Mouse (Mus musculus): ENCODE data around the gene Mrtfb. TPM values are rescaled to one million over a fixed set of nuclear protein-coding genes. Genes with fewer than 3 reads are reported as not detected.
"Not testable (repeated sequence)": the region's sequence is repeated elsewhere in the genome, so short reads cannot be mapped to it uniquely, and the experiment has no call there.

Mrtfb gene
- polyA plus RNA-seq, 1 experiment from 2014 or later = 12.9 TPM

DNA sequence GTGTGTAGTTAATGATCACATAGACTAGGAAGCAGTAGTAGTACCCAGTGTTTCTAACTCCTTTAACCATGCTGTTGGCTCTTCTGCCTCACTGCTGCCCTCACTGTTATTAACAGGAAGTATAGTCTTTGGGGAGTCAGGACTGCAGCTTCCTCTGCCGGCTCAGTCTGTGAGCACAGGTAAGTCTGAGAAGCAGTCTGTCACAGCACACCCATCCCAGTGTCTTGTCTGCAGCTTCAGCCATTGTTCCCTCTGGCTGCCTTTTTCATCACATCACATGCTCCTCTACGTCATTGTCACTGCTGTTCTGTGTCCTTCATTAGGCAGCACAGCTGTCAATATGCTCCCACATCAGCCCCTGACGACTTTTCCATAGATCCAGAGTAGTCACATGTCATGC lies 75.6 kb downstream of the Mrtfb start:
- H3K4me2 ChIP-seq (ENCODE audit: low read length) = no peak overlapping the region
- 43% methylated on average over 3 of the region's 3 CpGs for WGBS
- H3K4me3 ChIP-seq (ENCODE audit: low read depth, low read length) = no peak overlapping the region
- no peaks in the 10 kb centered on the region for H3K36me3 ChIP-seq (ENCODE audit: control insufficient read depth, insufficient read depth, low read length)
- H3K27me3 ChIP-seq (ENCODE audit: control insufficient read depth, insufficient read depth, low read depth, low read length) = no peaks in the 10 kb centered on the region
- ATAC-seq = peak; percentile 81
- H3K9ac ChIP-seq (ENCODE audit: low read depth, low read length) = 0 out of 2 replicates have a peak overlapping the region, but pooled peaks have one; percentile 7
- H3K27ac ChIP-seq (ENCODE audit: low read length) = 0 out of 2 replicates have a peak overlapping the region, but pooled peaks have one; percentile 42
- H3K9me3 ChIP-seq (replicated peaks; ENCODE audit: control insufficient read depth, low read length, poor library complexity, severe bottlenecking) = no peaks in the 10 kb centered on the region
- no peaks in the 10 kb centered on the region for H3K4me1 ChIP-seq (ENCODE audit: control insufficient read depth, insufficient read depth, low read length)

- 93% methylated on average over 2 of the region's 2 CpGs for WGBS
- no peaks in the 10 kb centered on the region for H3K27me3 ChIP-seq (ENCODE audit: control insufficient read depth, insufficient read depth, low read depth, low read length)
- H3K4me1 ChIP-seq (ENCODE audit: control insufficient read depth, insufficient read depth, low read length) = no peaks in the 10 kb centered on the region
- H3K4me2 ChIP-seq (ENCODE audit: low read length) = no peak overlapping the region
- ATAC-seq = no peak
- no peak overlapping the region for H3K9ac ChIP-seq (ENCODE audit: low read depth, low read length)
- H3K36me3 ChIP-seq (ENCODE audit: control insufficient read depth, insufficient read depth, low read length) = no peaks in the 10 kb centered on the region
- H3K9me3 ChIP-seq (replicated peaks; ENCODE audit: control insufficient read depth, low read length, poor library complexity, severe bottlenecking) = no peaks in the 10 kb centered on the region
- no peak overlapping the region for H3K4me3 ChIP-seq (ENCODE audit: low read depth, low read length)
- no peak overlapping the region for H3K27ac ChIP-seq (ENCODE audit: low read length)
These were observed 76.3 kb downstream of the Mrtfb start for GRCm38 (mm10) chr16:13332536-13332935.

DNA sequence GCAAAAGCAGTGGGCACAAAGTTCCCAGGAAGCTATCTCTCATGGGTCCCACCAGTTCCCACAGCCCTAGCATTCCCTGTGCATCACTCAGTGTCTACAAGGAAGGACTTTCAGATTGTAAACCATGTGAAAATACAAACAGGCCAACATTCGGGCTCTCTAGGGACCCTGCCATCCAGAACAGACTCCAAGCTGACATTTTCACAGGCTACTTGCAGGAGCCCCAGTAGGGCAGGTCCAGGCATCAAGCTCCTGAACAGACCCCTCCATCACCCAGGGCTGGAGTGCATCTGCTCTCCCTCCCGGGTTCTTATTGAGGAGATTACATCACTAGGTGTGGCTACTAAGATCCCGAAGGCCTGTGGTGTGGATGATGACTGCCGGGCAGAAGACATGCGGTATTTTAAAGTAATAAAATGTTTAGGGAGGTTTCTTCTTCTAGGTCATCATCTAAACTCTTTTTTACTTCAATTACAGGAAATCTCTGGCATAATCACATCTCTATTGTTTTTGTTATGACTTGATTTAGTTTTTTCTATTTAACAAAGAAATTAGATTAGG lies 77.6 kb downstream of the Mrtfb start:
- H3K4me1 ChIP-seq (ENCODE audit: control insufficient read depth, insufficient read depth, low read length) = no peaks in the 10 kb centered on the region
- H3K9me3 ChIP-seq (replicated peaks; ENCODE audit: control insufficient read depth, low read length, poor library complexity, severe bottlenecking) = no peaks in the 10 kb centered on the region
- no peak overlapping the region for H3K4me2 ChIP-seq (ENCODE audit: low read length)
- H3K36me3 ChIP-seq (ENCODE audit: control insufficient read depth, insufficient read depth, low read length) = no peaks in the 10 kb centered on the region
- no peaks in the 10 kb centered on the region for H3K27me3 ChIP-seq (ENCODE audit: control insufficient read depth, insufficient read depth, low read depth, low read length)
- WGBS = 88% methylated on average over 5 of the region's 5 CpGs
- H3K27ac ChIP-seq (ENCODE audit: low read length) = no peak overlapping the region
- no peak overlapping the region for H3K9ac ChIP-seq (ENCODE audit: low read depth, low read length)
- H3K4me3 ChIP-seq (ENCODE audit: low read depth, low read length) = no peak overlapping the region
- no peak for ATAC-seq

- Histone ChIP-seq H3K9me3 (replicated peaks; ENCODE audit: control insufficient read depth, low read length, poor library complexity, severe bottlenecking) (no peaks in the 10 kb centered on the region), H3K4me3 (ENCODE audit: low read depth, low read length) (no peak overlapping the region), H3K27me3 (ENCODE audit: control insufficient read depth, insufficient read depth, low read depth, low read length) (no peaks in the 10 kb centered on the region), H3K36me3 (ENCODE audit: control insufficient read depth, insufficient read depth, low read length) (no peaks in the 10 kb centered on the region), H3K4me2 (ENCODE audit: low read length) (no peak overlapping the region), H3K9ac (ENCODE audit: low read depth, low read length) (no peak overlapping the region), H3K27ac (ENCODE audit: low read length) (no peak overlapping the region), H3K4me1 (ENCODE audit: control insufficient read depth, insufficient read depth, low read length) (no peaks in the 10 kb centered on the region)
- no peak for ATAC-seq
- 81% methylated on average over 5 of the region's 5 CpGs for WGBS
These were observed 80.4 kb downstream of the Mrtfb start for GRCm38 (mm10) chr16:13336503-13337230.

GRCm38 (mm10) chr16:13338094-13338493 lies 81.8 kb downstream of the Mrtfb start:
- no peak overlapping the region for H3K4me3 ChIP-seq (ENCODE audit: low read depth, low read length)
- no peak overlapping the region for H3K4me2 ChIP-seq (ENCODE audit: low read length)
- 83% methylated on average over 4 of the region's 4 CpGs for WGBS
- no peaks in the 10 kb centered on the region for H3K4me1 ChIP-seq (ENCODE audit: control insufficient read depth, insufficient read depth, low read length)
- no peak for ATAC-seq
- H3K9ac ChIP-seq (ENCODE audit: low read depth, low read length) = no peak overlapping the region
- H3K27ac ChIP-seq (ENCODE audit: low read length) = no peak overlapping the region
- no peaks in the 10 kb centered on the region for H3K9me3 ChIP-seq (replicated peaks; ENCODE audit: control insufficient read depth, low read length, poor library complexity, severe bottlenecking)
- no peaks in the 10 kb centered on the region for H3K27me3 ChIP-seq (ENCODE audit: control insufficient read depth, insufficient read depth, low read depth, low read length)
- H3K36me3 ChIP-seq (ENCODE audit: control insufficient read depth, insufficient read depth, low read length) = no peaks in the 10 kb centered on the region

GRCm38 (mm10) chr16:13339433-13339832 lies 83.2 kb downstream of the Mrtfb start:
- Histone ChIP-seq H3K36me3 (ENCODE audit: control insufficient read depth, insufficient read depth, low read length) (no peaks in the 10 kb centered on the region), H3K27ac (ENCODE audit: low read length) (no peak overlapping the region), H3K9ac (ENCODE audit: low read depth, low read length) (no peak overlapping the region), H3K9me3 (replicated peaks; ENCODE audit: control insufficient read depth, low read length, poor library complexity, severe bottlenecking) (no peaks in the 10 kb centered on the region), H3K4me1 (ENCODE audit: control insufficient read depth, insufficient read depth, low read length) (no peaks in the 10 kb centered on the region), H3K4me3 (ENCODE audit: low read depth, low read length) (no peak overlapping the region), H3K4me2 (ENCODE audit: low read length) (no peak overlapping the region), H3K27me3 (ENCODE audit: control insufficient read depth, insufficient read depth, low read depth, low read length) (no peaks in the 10 kb centered on the region)
- WGBS = 81% methylated on average over 6 of the region's 6 CpGs
- no peak for ATAC-seq

- not testable (repeated sequence) for H3K36me3 ChIP-seq (ENCODE audit: control insufficient read depth, insufficient read depth, low read length); ATAC-seq
- 98% methylated on average over 2 of the region's 2 CpGs for WGBS
These were observed 89.5 kb downstream of the Mrtfb start for GRCm38 (mm10) chr16:13345822-13346221.

GRCm38 (mm10) chr16:13350729-13351128 lies 94.4 kb downstream of the Mrtfb start:
- Histone ChIP-seq H3K36me3 (ENCODE audit: control insufficient read depth, insufficient read depth, low read length) (no peaks in the 10 kb centered on the region), H3K4me2 (ENCODE audit: low read length) (no peak overlapping the region), H3K27ac (ENCODE audit: low read length) (no peak overlapping the region), H3K27me3 (ENCODE audit: control insufficient read depth, insufficient read depth, low read depth, low read length) (no peaks in the 10 kb centered on the region), H3K9ac (ENCODE audit: low read depth, low read length) (no peak overlapping the region), H3K4me1 (ENCODE audit: control insufficient read depth, insufficient read depth, low read length) (peaks cover 9% of the 10 kb centered on the region), H3K9me3 (replicated peaks; ENCODE audit: control insufficient read depth, low read length, poor library complexity, severe bottlenecking) (no peaks in the 10 kb centered on the region), H3K4me3 (ENCODE audit: low read depth, low read length) (no peak overlapping the region)
- WGBS = 96% methylated on average over 4 of the region's 4 CpGs
- no peak for ATAC-seq

More at GRCm38 (mm10) chr16:13345822-13346221, 89.5 kb downstream of the Mrtfb start:
- not testable (repeated sequence) for H3K9me3 ChIP-seq (replicated peaks; ENCODE audit: control insufficient read depth, low read length, poor library complexity, severe bottlenecking); H3K4me2 ChIP-seq (ENCODE audit: low read length); H3K27ac ChIP-seq (ENCODE audit: low read length); H3K27me3 ChIP-seq (ENCODE audit: control insufficient read depth, insufficient read depth, low read depth, low read length); H3K4me3 ChIP-seq (ENCODE audit: low read depth, low read length); H3K9ac ChIP-seq (ENCODE audit: low read depth, low read length); H3K4me1 ChIP-seq (ENCODE audit: control insufficient read depth, insufficient read depth, low read length)

DNA sequence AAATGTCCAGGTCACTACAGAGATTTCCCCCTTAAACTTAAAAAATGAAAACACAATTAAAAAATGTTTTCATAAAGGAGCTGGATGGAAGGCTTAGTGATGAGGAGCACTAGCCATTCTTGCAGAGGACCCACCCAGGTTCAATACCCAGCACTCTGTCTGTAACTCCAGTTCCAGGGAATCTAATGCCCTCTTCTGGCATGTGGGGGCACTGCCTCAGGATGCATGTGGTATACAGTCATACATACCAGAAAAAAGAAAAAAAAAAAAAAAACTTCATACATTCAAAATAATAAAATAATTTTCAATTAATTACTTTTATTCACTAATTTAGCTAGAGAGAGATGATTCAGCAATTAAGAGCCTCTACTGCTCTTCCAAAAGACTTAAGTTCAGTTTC lies 95.0 kb downstream of the Mrtfb start:
- Histone ChIP-seq H3K4me1 (ENCODE audit: control insufficient read depth, insufficient read depth, low read length) (peaks cover 9% of the 10 kb centered on the region), H3K9ac (ENCODE audit: low read depth, low read length) (no peak overlapping the region), H3K4me2 (ENCODE audit: low read length) (no peak overlapping the region), H3K36me3 (ENCODE audit: control insufficient read depth, insufficient read depth, low read length) (no peaks in the 10 kb centered on the region), H3K27ac (ENCODE audit: low read length) (no peak overlapping the region), H3K4me3 (ENCODE audit: low read depth, low read length) (no peak overlapping the region), H3K9me3 (replicated peaks; ENCODE audit: control insufficient read depth, low read length, poor library complexity, severe bottlenecking) (no peaks in the 10 kb centered on the region), H3K27me3 (ENCODE audit: control insufficient read depth, insufficient read depth, low read depth, low read length) (no peaks in the 10 kb centered on the region)
- ATAC-seq = no peak
